Mouse (Mus musculus) intestine, embryonic 14.5 days (tissue): ENCODE measurements around the gene Prkn. TPM values are rescaled to one million over a fixed set of nuclear protein-coding genes. Genes with fewer than 3 reads are reported as not detected.

ENCODE experiments used
- ATAC-seq: fragments of 200-750 bp; cut with Nextera tagmentation; replicated peaks from 2 replicates; pipeline ENCODE4 v1.8.0; 2017; ENCODE audit warnings: low read depth, moderate number of reproducible peaks, moderate TSS enrichment, moderate library complexity; ENCODE audit not compliant: low FRiP score, low TSS enrichment
- DNase-seq: peaks from one replicate; pipeline ENCODE4 v3.0.0-alpha.2; 2018; ENCODE audit warnings: low spot score
- H3K27ac ChIP-seq: fragments of 300-500 bp; sonication (generic); 2 replicates; pipeline ENCODE4 v1.5.1; 2014; ENCODE audit warnings: low read depth, mild to moderate bottlenecking, control low read depth
- H3K27me3 ChIP-seq: fragments of 300-500 bp; sonication (generic); replicated peaks from 2 replicates; pipeline ENCODE4 v1.6.1; 2014; ENCODE audit warnings: low read length, control low read depth; ENCODE audit not compliant: control insufficient read depth, insufficient read depth
- H3K36me3 ChIP-seq: fragments of 300-500 bp; sonication (generic); 2 replicates; pipeline ENCODE4 v1.6.1; 2014; ENCODE audit warnings: low read length, control low read depth; ENCODE audit not compliant: control insufficient read depth, insufficient read depth
- H3K4me1 ChIP-seq: fragments of 300-500 bp; sonication (generic); replicated peaks from 2 replicates; pipeline ENCODE4 v1.6.1; 2014; ENCODE audit warnings: low read length, control low read depth, mixed read lengths; ENCODE audit not compliant: control insufficient read depth, insufficient read depth
- H3K4me2 ChIP-seq: fragments of 300-500 bp; sonication (generic); 2 replicates; pipeline ENCODE4 v1.6.1; 2014; ENCODE audit warnings: low read length
- H3K4me3 ChIP-seq: fragments of 300-500 bp; sonication (generic); 2 replicates; pipeline ENCODE4 v1.5.1; 2014; ENCODE audit warnings: low read depth, low read length, control low read depth, mixed read lengths
- H3K9ac ChIP-seq: fragments of 300-500 bp; sonication (generic); 2 replicates; pipeline ENCODE4 v1.6.1; 2014; ENCODE audit warnings: mild to moderate bottlenecking, low read length
- H3K9me3 ChIP-seq: fragments of 300-500 bp; sonication (generic); 2 replicates; pipeline ENCODE4 v1.6.1; 2016; ENCODE audit warnings: low read length, control low read depth; ENCODE audit not compliant: control insufficient read depth
- WGBS: fragments of 180-500 bp; shearing (Covaris S2); extraction: QIAGEN DNeasy Blood & Tissue Kit; methylation state at CpG from one replicate; pipeline ENCODE4 v1.1.7; 2014; 5-methylcytosine and 5-hydroxymethylcytosine counted together
- polyA plus RNA-seq: library from polyadenylated mRNA; unstranded; fragments of >200 nt; fragmentation: Nextera tagmentation; extraction: Ambion mirVana; gene quantifications from 2 replicates; pipeline ENCODE4 v1.2.1, GENCODE M21; 2014

Gene Prkn
- polyA plus RNA-seq, 1 experiment from 2014 or later, result 2.3 TPM

DNA sequence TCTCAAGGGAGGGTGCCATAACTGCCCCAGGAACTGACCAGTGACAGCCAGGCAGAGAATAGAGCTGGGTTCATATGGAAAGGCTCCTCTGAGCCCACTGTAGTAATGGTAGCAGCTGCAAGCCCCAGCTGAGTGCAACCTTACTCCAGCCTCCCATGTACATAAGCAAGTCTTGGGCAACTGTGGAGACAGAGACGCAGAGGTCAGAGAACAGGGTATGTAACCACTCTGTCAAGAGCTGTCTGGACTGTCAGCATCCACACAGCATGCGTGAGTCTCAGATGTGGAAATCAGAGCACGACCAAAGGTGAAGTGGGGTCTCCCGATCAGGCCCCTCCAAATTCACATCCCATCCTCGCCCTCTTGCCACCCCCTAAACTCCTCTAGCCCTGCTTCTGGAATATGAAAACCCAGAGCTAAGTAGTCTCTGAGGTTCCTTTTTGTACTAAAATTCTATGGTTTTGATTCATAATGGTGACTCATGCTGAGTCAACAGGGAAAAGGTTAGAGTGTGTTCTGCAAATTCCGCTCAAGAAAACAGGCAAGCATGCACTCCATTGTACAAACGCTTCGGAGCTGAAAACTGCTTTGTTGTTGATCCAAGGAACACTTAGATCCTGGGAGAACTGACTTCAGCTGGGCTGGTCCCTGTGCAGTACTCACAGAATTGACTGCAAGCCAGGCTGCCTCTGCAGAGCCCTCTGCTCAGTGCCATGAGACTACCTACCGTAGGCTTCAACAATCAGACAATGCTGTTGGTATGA lies 1254.8 kb downstream of the Prkn start:
- WGBS, result 91% methylated on average over 9 of the region's 9 CpGs

DNA sequence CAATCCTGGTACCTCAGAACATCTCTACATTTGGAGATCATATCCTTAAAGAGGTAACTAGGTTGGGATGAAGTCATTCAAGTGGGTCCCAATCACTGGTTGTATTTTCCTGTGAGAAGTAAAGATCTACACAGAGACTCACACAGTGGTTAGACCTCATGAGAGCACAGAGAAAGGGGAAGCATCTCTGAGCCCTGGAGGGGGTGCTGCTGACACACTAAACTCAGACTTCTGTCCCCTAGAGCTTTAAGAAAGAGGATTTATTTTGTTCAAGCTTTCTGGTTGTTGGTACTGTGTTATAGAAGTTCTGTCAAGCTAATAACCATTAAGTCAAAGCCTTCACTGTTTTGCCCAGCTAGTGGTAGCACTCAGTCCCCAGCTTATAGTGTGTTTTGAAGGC lies 1259.2 kb downstream of the Prkn start:
- ATAC-seq (no peak), DNase-seq (no peak)
- Histone ChIP-seq H3K9me3 (peaks cover 5% of the 10 kb centered on the region), H3K4me1 (no peaks in the 10 kb centered on the region), H3K4me3 (no peak overlapping the region), H3K9ac (no peak overlapping the region), H3K36me3 (no peaks in the 10 kb centered on the region), H3K4me2 (no peak overlapping the region), H3K27me3 (no peaks in the 10 kb centered on the region), H3K27ac (no peak overlapping the region)

More for the DNA sequence above, 1254.8 kb downstream of the Prkn start:
- Histone ChIP-seq H3K27ac (no peak overlapping the region), H3K36me3 (no peaks in the 10 kb centered on the region), H3K27me3 (no peaks in the 10 kb centered on the region), H3K4me3 (no peak overlapping the region), H3K4me1 (no peaks in the 10 kb centered on the region), H3K9ac (no peak overlapping the region), H3K4me2 (no peak overlapping the region), H3K9me3 (peaks cover 2% of the 10 kb centered on the region)
- ATAC-seq, result no peak
- no peak for DNase-seq

GRCm38 (mm10) chr17:12102326-12102725 lies 1262.1 kb downstream of the Prkn start:
- Histone ChIP-seq H3K4me3 (no peak overlapping the region), H3K4me2 (no peak overlapping the region), H3K4me1 (no peaks in the 10 kb centered on the region), H3K36me3 (no peaks in the 10 kb centered on the region), H3K9me3 (peaks cover 5% of the 10 kb centered on the region), H3K27me3 (no peaks in the 10 kb centered on the region), H3K27ac (no peak overlapping the region), H3K9ac (no peak overlapping the region)
- ATAC-seq (no peak), DNase-seq (no peak)
- 95% methylated on average over 10 of the region's 10 CpGs for WGBS

DNA sequence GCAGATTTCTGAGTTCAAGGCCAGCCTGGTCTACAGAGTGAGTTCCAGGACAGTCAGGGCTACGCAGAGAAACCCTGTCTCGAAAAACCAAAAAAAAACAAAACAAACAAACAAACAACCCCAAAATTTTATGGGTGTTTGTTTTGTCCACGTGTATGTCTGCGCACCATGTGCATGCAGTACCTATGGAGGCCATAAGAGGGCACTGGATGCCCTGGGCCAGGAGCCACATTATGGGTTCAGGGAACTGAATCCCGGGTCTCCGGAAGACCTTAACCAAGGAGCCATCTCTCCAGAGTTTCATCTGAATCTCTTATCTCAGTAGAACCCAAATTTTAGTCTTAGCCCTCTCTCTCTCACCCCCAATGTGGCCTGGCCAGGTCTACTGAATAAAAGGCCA lies 1263.6 kb downstream of the Prkn start:
- Histone ChIP-seq H3K9me3 (peaks cover 5% of the 10 kb centered on the region), H3K4me1 (no peaks in the 10 kb centered on the region), H3K27me3 (no peaks in the 10 kb centered on the region), H3K9ac (no peak overlapping the region), H3K4me2 (no peak overlapping the region), H3K27ac (no peak overlapping the region), H3K36me3 (no peaks in the 10 kb centered on the region), H3K4me3 (no peak overlapping the region)
- 78% methylated on average over 6 of the region's 6 CpGs for WGBS
- ATAC-seq (no peak), DNase-seq (no peak)

DNA sequence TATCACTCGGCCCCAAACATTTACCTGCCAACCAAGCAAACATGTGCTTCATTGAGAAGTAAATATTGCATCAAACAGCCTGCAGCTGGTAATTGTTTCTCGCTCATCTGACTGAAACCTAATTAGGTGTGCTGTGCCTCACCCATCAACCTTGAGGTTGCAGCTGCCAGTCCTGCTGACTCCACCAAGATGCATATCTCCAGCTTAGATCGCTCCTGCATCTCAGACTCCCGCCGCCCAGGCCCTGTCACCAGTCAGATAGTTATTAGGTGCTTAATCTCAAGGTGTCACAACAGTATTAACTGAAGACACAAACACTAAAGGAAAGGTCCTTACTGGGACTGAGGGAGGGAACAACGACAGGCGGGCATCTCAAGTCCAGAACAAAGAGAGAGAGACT lies 1264.1 kb downstream of the Prkn start:
- WGBS, result 79% methylated on average over 7 of the region's 7 CpGs
- no peak overlapping the region for H3K27ac ChIP-seq
- H3K27me3 ChIP-seq, result no peaks in the 10 kb centered on the region
- H3K9ac ChIP-seq, result no peak overlapping the region
- H3K9me3 ChIP-seq, result peaks cover 5% of the 10 kb centered on the region
- no peaks in the 10 kb centered on the region for H3K4me1 ChIP-seq
- H3K4me2 ChIP-seq, result no peak overlapping the region
- no peaks in the 10 kb centered on the region for H3K36me3 ChIP-seq
- DNase-seq (no peak), ATAC-seq (no peak)
- H3K4me3 ChIP-seq, result no peak overlapping the region

GRCm38 (mm10) chr17:12104690-12105089 lies 1264.5 kb downstream of the Prkn start:
- no peak overlapping the region for H3K4me2 ChIP-seq
- WGBS, result 80% methylated on average over 6 of the region's 6 CpGs

GRCm38 (mm10) chr17:12106255-12106654 lies 1266.1 kb downstream of the Prkn start:
- Histone ChIP-seq H3K27me3 (no peaks in the 10 kb centered on the region), H3K9me3 (no peaks in the 10 kb centered on the region), H3K9ac (no peak overlapping the region), H3K4me2 (no peak overlapping the region), H3K27ac (no peak overlapping the region), H3K4me1 (no peaks in the 10 kb centered on the region), H3K4me3 (no peak overlapping the region), H3K36me3 (no peaks in the 10 kb centered on the region)
- 53% methylated on average over 4 of the region's 4 CpGs for WGBS
- DNase-seq, result no peak
- ATAC-seq, result no peak

More at GRCm38 (mm10) chr17:12104690-12105089, 1264.5 kb downstream of the Prkn start:
- no peak overlapping the region for H3K4me3 ChIP-seq
- H3K36me3 ChIP-seq, result no peaks in the 10 kb centered on the region
- DNase-seq (no peak), ATAC-seq (no peak)
- H3K9me3 ChIP-seq, result peaks cover 5% of the 10 kb centered on the region
- no peaks in the 10 kb centered on the region for H3K4me1 ChIP-seq
- no peaks in the 10 kb centered on the region for H3K27me3 ChIP-seq
- no peak overlapping the region for H3K27ac ChIP-seq
- no peak overlapping the region for H3K9ac ChIP-seq

Other genes with a start within 250 kb of the Prkn start
- gene Pacrg, start 73 bp upstream of the Prkn start, polyA plus RNA-seq, result 1.1 and 1.3 TPM in 2 replicates